Mouse (Mus musculus): ENCODE data around the gene Tmem199. TPM values are rescaled to one million over a fixed set of nuclear protein-coding genes. Genes with fewer than 3 reads are reported as not detected.

The Tmem199 gene
- polyA plus RNA-seq, 1 experiment, result 27.2 TPM

GRCm38 (mm10) chr11:78509148-78509547 is 2.8 kb downstream of the Tmem199 start:
- no peak overlapping the region for H3K27ac ChIP-seq (replicated peaks; ENCODE audit: low read depth, low read length)
- H3K4me3 ChIP-seq (ENCODE audit: insufficient read depth, low read depth, low read length), result no peak overlapping the region
- no peaks in the 10 kb centered on the region for H3K4me1 ChIP-seq (ENCODE audit: control insufficient read depth, insufficient read depth, insufficient read length, low read length)

DNA sequence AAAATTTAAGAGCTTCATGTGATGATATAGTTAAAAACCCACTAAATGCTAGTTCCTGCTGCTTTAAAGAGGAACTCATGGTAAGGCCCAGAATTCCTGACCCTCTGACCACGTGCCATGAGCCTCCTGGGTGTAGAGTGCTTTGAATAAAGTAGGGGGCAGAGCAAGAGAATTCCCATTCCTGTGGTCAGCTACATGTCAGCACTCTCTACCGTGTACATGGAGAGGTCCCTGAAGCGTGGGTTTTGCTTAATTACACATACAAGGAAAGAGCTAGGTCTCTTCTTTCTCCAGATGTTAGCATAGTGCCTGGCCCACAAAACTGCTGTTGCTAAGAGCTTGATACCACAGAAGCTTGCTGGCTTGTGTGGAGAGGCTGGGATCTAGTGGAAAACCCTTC is 6.5 kb downstream of the Tmem199 start:
- no peak overlapping the region for H3K4me3 ChIP-seq (ENCODE audit: insufficient read depth, low read depth, low read length)
- no peak overlapping the region for H3K27ac ChIP-seq (replicated peaks; ENCODE audit: low read depth, low read length)
- H3K4me1 ChIP-seq (ENCODE audit: control insufficient read depth, insufficient read depth, insufficient read length, low read length), result no peaks in the 10 kb centered on the region

GRCm38 (mm10) chr11:78502909-78503650 is 8.9 kb downstream of the Tmem199 start, which contains the start of gene Sebox:
Gene Sebox (plus strand): TSS chr11:78503447.
- no peaks in the 10 kb centered on the region for H3K4me1 ChIP-seq (ENCODE audit: control insufficient read depth, insufficient read depth, insufficient read length, low read length)
- H3K4me3 ChIP-seq (ENCODE audit: insufficient read depth, low read depth, low read length), result no peak within 1 kb of the TSS
- H3K27ac ChIP-seq (replicated peaks; ENCODE audit: low read depth, low read length), result no peak within 1 kb of the TSS

DNA sequence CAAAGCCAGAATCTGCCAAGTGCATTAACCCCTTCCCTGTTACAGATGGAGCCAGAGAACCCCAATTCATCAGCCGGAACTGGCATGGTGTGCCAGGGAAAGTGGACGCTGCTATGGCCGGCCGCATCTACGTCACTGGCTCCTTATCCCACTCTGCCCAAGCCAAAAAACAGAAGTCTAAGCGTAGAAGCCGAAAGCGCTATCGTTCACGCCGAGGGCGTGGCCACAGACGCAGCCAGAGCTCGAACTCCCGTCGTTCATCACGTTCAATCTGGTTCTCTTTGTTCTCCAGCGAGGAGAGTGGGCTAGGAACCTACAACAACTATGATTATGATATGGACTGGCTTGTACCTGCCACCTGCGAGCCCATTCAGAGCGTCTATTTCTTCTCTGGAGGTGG is 10.4 kb downstream of the Tmem199 start:
- Histone ChIP-seq H3K4me3 (ENCODE audit: insufficient read depth, low read depth, low read length) (no peak overlapping the region), H3K4me1 (ENCODE audit: control insufficient read depth, insufficient read depth, insufficient read length, low read length) (no peaks in the 10 kb centered on the region), H3K27ac (replicated peaks; ENCODE audit: low read depth, low read length) (no peak overlapping the region)

DNA sequence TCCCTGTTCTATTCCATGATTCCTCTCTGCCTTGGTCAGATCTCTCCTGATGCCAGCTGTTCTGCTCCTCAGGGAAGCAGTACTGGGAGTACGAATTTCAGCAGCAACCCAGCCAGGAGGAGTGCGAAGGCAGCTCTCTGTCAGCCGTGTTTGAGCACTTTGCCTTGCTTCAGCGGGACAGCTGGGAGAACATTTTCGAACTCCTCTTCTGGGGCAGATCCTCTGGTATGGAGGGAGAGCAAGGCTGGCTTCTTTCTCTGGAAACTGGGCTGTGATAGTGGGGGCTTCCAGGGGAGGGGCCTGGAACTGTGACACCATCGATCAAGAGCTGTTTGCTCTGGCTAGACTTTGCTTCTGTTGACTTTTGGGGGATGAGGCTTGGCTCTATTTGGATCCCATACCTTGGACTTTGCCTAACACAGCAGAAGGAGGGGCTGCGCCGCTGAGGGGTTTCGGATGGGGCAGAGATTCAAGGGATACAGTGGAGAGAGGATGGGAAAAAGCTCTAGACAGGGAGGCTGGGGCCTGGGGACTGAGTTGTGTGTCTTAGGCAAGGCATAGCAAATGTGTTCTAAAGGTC is 11.3 kb downstream of the Tmem199 start:
- no peak overlapping the region for H3K27ac ChIP-seq (replicated peaks; ENCODE audit: low read depth, low read length)
- H3K4me3 ChIP-seq (ENCODE audit: insufficient read depth, low read depth, low read length), result no peak overlapping the region
- H3K4me1 ChIP-seq (ENCODE audit: control insufficient read depth, insufficient read depth, insufficient read length, low read length), result no peaks in the 10 kb centered on the region

- Histone ChIP-seq H3K27ac (replicated peaks; ENCODE audit: low read depth, low read length) (no peak overlapping the region), H3K4me1 (ENCODE audit: control insufficient read depth, insufficient read depth, insufficient read length, low read length) (no peaks in the 10 kb centered on the region), H3K4me3 (ENCODE audit: insufficient read depth, low read depth, low read length) (peak overlapping the region; percentile 32)
Observed at GRCm38 (mm10) chr11:78499543-78499942, 12.4 kb downstream of the Tmem199 start.

GRCm38 (mm10) chr11:78499004-78499403 is 13.0 kb downstream of the Tmem199 start, which contains the start of gene Vtn:
Gene Vtn (plus strand): TSS chr11:78499091.
- H3K27ac ChIP-seq (replicated peaks; ENCODE audit: low read depth, low read length), result peak within 1 kb of the TSS; percentile 35; the same call in 1 of the 2 replicates
- H3K4me1 ChIP-seq (ENCODE audit: control insufficient read depth, insufficient read depth, insufficient read length, low read length), result no peaks in the 10 kb centered on the region
- peak within 1 kb of the TSS; percentile 61 for H3K4me3 ChIP-seq (ENCODE audit: insufficient read depth, low read depth, low read length)

DNA sequence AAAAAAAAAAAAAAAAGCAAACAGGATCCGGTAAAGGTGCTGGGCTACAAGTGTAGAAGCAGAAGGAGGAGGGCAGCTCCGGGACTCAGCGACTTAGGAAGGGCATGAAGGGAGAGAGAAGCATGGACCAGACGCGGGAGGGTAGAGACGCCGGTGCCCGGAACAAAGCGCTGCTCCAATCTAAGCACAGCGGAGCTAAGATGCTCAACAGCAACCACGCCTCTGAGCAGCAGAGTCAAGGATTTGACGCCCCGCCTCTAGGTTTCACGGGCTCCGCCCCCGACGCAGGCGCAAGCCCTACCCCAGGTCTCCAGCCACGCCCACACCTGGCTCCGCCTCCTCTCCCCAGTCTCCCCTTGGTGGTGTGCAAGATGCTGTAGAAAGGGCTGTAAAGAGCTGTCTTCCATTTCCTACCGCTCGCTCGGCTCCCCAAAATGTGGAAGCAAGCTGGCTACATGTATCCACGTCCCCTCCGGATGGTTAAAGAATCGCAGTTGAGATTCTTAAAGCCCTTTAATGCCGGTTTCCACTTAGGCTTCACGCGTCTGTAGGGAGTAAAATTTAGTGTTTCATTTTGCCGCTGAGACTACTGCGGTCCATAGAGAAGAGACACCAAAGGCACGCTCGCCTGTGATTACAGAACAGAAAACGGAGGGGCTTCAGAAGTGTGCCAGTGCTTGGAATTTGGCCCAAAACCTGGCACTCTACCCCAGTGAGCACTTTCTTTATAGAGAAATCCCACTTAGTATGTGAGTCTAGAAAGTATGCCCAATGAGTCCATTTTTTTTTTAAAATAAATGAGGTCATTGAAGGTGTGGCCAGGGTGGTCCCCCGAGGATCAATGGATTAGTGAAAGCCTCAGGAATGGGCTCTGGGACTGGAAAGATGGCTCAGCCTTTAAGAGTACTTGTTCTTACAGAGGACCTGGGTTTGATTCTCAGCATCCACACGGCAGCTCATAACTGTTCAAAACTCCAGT is 14.1 kb downstream of the Tmem199 start, which contains the start of gene Sarm1:
Gene Sarm1, minus strand, starts transcription at position 211 of the 979 bp plus-strand sequence.
- H3K4me3 ChIP-seq (ENCODE audit: insufficient read depth, low read depth, low read length), result peak within 1 kb of the TSS; percentile 61
- H3K4me1 ChIP-seq (ENCODE audit: control insufficient read depth, insufficient read depth, insufficient read length, low read length), result no peaks in the 10 kb centered on the region
- H3K27ac ChIP-seq (replicated peaks; ENCODE audit: low read depth, low read length), result no peak within 1 kb of the TSS

- Histone ChIP-seq H3K4me3 (ENCODE audit: insufficient read depth, low read depth, low read length) (peak overlapping the region; percentile 44), H3K27ac (replicated peaks; ENCODE audit: low read depth, low read length) (no peak overlapping the region), H3K4me1 (ENCODE audit: control insufficient read depth, insufficient read depth, insufficient read length, low read length) (no peaks in the 10 kb centered on the region)
Observed at GRCm38 (mm10) chr11:78497071-78497541, 14.9 kb downstream of the Tmem199 start.

- no peak overlapping the region for H3K4me3 ChIP-seq (ENCODE audit: insufficient read depth, low read depth, low read length)
- no peaks in the 10 kb centered on the region for H3K4me1 ChIP-seq (ENCODE audit: control insufficient read depth, insufficient read depth, insufficient read length, low read length)
- no peak overlapping the region for H3K27ac ChIP-seq (replicated peaks; ENCODE audit: low read depth, low read length)
Observed at GRCm38 (mm10) chr11:78495904-78496303, 16.1 kb downstream of the Tmem199 start.

- Histone ChIP-seq H3K4me3 (ENCODE audit: insufficient read depth, low read depth, low read length) (peak overlapping the region; percentile 11; the same call in 1 of the 2 replicates), H3K27ac (replicated peaks; ENCODE audit: low read depth, low read length) (no peak overlapping the region), H3K4me1 (ENCODE audit: control insufficient read depth, insufficient read depth, insufficient read length, low read length) (no peaks in the 10 kb centered on the region)
Observed at GRCm38 (mm10) chr11:78490781-78491241, 21.2 kb downstream of the Tmem199 start.

DNA sequence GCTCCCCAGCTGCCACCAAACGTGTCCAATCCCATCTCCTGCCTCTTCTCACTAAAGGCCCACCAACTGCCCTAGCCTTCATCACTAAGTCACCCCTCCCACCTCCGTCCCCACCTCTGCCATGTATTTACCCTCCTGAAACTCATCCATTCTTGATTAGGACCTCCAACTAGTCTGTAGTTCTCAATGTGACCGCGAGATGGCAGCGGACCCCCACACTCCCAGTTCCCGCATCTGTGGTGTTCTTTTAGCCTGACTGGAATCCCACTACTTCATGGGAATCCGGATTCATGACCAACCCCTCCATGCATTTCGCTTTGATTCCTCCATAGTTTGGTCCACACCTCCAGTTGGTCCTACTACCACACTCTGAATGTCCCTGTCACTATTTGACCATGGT is 23.8 kb downstream of the Tmem199 start:
- Histone ChIP-seq H3K4me1 (ENCODE audit: control insufficient read depth, insufficient read depth, insufficient read length, low read length) (no peaks in the 10 kb centered on the region), H3K27ac (replicated peaks; ENCODE audit: low read depth, low read length) (no peak overlapping the region), H3K4me3 (ENCODE audit: insufficient read depth, low read depth, low read length) (no peak overlapping the region)

GRCm38 (mm10) chr11:78483639-78484038 is 28.3 kb downstream of the Tmem199 start:
- H3K4me3 ChIP-seq (ENCODE audit: insufficient read depth, low read depth, low read length), result no peak overlapping the region
- H3K4me1 ChIP-seq (ENCODE audit: control insufficient read depth, insufficient read depth, insufficient read length, low read length), result no peaks in the 10 kb centered on the region
- no peak overlapping the region for H3K27ac ChIP-seq (replicated peaks; ENCODE audit: low read depth, low read length)

DNA sequence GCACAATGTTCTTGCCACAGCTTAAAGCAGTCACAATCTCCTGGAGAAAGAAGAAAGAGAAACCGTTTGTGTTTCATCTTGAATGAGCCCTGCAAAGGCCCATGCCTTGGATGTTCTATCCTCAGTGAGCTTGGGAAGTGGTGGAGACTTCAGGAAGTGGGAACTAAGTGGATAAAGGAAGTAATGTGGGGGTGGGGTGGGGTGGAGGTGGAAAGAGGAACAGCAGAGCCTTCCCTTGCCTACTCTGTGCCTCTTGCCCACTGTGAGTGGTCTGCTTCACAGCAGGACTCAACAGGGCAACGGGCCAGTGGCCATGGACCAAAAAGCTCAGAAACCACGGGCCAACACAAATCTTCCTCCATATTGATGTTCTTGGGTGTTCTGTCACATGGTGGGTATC is 36.7 kb downstream of the Tmem199 start:
- Histone ChIP-seq H3K27ac (replicated peaks; ENCODE audit: low read depth, low read length) (no peak overlapping the region), H3K4me1 (ENCODE audit: control insufficient read depth, insufficient read depth, insufficient read length, low read length) (no peaks in the 10 kb centered on the region)

More for the DNA sequence above, 36.7 kb downstream of the Tmem199 start:
- H3K4me3 ChIP-seq (ENCODE audit: insufficient read depth, low read depth, low read length), result no peak overlapping the region

Data from brown adipose tissue, adult 24 weeks (tissue).